Mouse (Mus musculus) cortical plate, adult 2 months (tissue): ENCODE measurements around the gene Axin2.

Experiments
- CTCF ChIP-seq: fragments of 200-500 bp; IDR thresholded peaks from 2 replicates; pipeline ENCODE4 v1.5.1; 2011; ENCODE audit warnings: mild to moderate bottlenecking, control low read depth, low read length; ENCODE audit not compliant: insufficient read depth; ENCODE audit errors: extremely low read depth
- POLR2A ChIP-seq: fragments of 200-500 bp; IDR thresholded peaks from 2 replicates; pipeline ENCODE4 v1.6.1; 2011; ENCODE audit warnings: mild to moderate bottlenecking, low read length, control low read depth; ENCODE audit not compliant: insufficient read depth; ENCODE audit errors: extremely low read depth

- no peak for TF ChIP-seq CTCF
- no peak for TF ChIP-seq POLR2A
These were observed 68.1 kb downstream of the Axin2 start for GRCm38 (mm10) chr11:108988258-108988657.
